Mouse (Mus musculus): ENCODE data around the gene Prph. TPM values are rescaled to one million over a fixed set of nuclear protein-coding genes. Genes with fewer than 3 reads are reported as not detected.

Gene Prph
- total RNA-seq (2023), result not detected

DNA sequence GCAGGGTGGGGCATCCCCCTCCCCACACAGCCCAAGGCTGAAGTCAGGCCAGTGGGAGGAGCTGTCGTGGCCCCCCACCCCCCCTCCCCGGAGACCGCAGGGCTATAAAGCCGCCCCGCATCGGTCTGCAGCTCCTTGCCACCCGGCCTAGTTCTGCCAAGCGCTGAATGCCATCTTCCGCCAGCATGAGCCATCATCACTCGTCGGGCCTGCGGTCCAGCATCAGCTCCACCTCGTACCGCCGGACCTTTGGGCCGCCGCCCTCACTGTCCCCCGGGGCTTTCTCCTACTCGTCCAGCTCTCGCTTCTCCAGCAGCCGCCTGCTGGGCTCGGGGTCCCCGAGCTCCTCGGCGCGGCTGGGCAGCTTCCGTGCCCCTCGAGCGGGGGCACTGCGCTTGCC, at the start of gene Prph:
Prph (plus strand) TSS at position 135 of the 400 bp plus-strand sequence.

GRCm38 (mm10) chr15:99029619-99030584, 25.1 kb upstream of the Prph start, which contains the start of gene Tuba1c:
Tuba1c (plus strand) TSS chr15:99029891.

GRCm38 (mm10) chr15:99074019-99074599, 19.1 kb downstream of the Prph start, which contains the start of gene Troap:
Troap (plus strand) TSS chr15:99074575.

DNA sequence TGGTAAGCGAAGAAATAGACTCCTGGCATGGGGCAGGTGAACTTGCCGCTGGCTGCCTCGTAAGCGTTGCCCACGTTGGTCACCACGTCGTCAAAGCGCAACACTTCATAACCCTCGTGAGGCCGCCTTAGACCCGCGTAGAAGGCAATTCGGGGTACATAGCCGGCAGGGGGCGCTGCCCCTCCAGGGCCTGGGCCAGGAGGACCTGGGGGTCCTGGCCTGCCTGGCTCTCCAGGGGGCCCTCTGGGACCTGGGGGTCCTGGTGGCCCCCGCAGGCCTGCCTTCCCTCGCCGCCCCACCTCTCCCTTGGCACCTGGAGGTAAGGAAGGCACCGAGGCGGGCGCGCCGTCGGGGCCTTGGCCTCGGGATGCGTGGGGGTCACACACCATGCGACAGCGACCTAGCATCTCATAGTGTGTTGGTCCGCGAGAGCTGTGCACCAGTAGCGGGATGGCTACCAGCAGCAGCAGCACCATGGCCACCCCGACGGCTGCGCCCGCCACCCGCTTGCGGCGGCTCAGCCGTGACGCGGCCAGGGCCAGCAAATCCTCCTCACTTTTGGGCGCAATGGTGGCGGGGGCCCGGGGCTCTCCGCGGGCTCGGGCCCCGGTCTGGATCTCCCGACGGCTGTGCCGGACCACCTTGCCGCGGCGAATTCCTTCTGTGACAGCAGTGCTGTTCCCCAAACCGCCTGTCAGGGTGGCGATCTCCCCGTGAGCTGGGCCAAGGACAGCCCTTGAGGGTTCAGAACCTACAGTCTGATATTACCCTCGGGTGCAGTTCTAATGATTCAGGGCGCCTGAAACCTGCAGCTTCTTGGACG, 32.5 kb downstream of the Prph start, which contains the start of gene C1ql4:
C1ql4 (minus strand) TSS at position 565 of the 823 bp plus-strand sequence.

GRCm38 (mm10) chr15:99092870-99093269, 37.9 kb downstream of the Prph start, which contains the start of gene Dnajc22:
Dnajc22 (plus strand) TSS chr15:99093170.

Other genes with a start within 250 kb of the Prph start
- not detected for gene Ddn, start 245.7 kb upstream of the Prph start, total RNA-seq (2023)
- gene Prkag1, start 223.7 kb upstream of the Prph start, total RNA-seq (2023), result 116 TPM
- gene Kmt2d, start 184.0 kb upstream of the Prph start, total RNA-seq (2023), result 279 TPM
- gene Rhebl1, start 160.6 kb upstream of the Prph start, total RNA-seq (2023), result 25.1 TPM
- not detected for gene Dhh, start 156.6 kb upstream of the Prph start, total RNA-seq (2023)
- 354 TPM for gene Lmbr1l, start 136.9 kb upstream of the Prph start, total RNA-seq (2023)
- gene Tuba1b, start 120.6 kb upstream of the Prph start, total RNA-seq (2023), result 224 TPM
- not detected for gene Gm49450, start 101.6 kb upstream of the Prph start, total RNA-seq (2023)
- 289 TPM for gene Tuba1a, start 101.5 kb upstream of the Prph start, total RNA-seq (2023)
- gene Tuba1c, start 25.3 kb upstream of the Prph start, total RNA-seq (2023), result 61.4 TPM
- gene Troap, start 19.4 kb downstream of the Prph start, total RNA-seq (2023), result 0.68 TPM
- gene C1ql4, start 32.6 kb downstream of the Prph start, total RNA-seq (2023), result not detected
- not detected for gene Dnajc22, start 38.0 kb downstream of the Prph start, total RNA-seq (2023)
- not detected for gene Spats2, start 70.7 kb downstream of the Prph start, total RNA-seq (2023)
- 2.1 TPM for gene Kcnh3, start 169.7 kb downstream of the Prph start, total RNA-seq (2023)
- gene Mcrs1, start 196.8 kb downstream of the Prph start, total RNA-seq (2023), result 109 TPM
- 22.4 TPM for gene Prpf40b, start 239.9 kb downstream of the Prph start, total RNA-seq (2023)
- gene Fam186b, start 240.7 kb downstream of the Prph start, total RNA-seq (2023), result 0.18 TPM

All from CD4-positive naive resting alpha-beta T cell, adult 57 days (primary cell).